Mouse (Mus musculus) adrenal gland, postnatal 14 days (tissue): Measurements from ENCODE around the gene Arhgap30. TPM values are rescaled to one million over a fixed set of nuclear protein-coding genes. Genes with fewer than 3 reads are reported as not detected.

Source experiments
- DNase-seq: peaks from one replicate; pipeline ENCODE4 v3.0.0; 2021; ENCODE audit warnings: mixed read lengths
- long read RNA-seq, 2 experiments: library from polyadenylated mRNA; stranded (forward); transcript quantifications; one replicate each; pipeline ENCODE4 v2.0.0; 2021
- total RNA-seq: library from RNA; stranded (reverse); gene quantifications from 2 replicates; pipeline ENCODE4 v1.2.3, GENCODE M21; 2021

Arhgap30 gene
- 3.4 and 13.3 TPM in 2 replicates for total RNA-seq
- long read RNA-seq, experiment 1, partial matches to known transcripts, result 0 of 2 reads
- long read RNA-seq, experiment 1, other reads (novel, unspliced or antisense), result 2 of 2 reads
- long read RNA-seq, experiment 2, partial matches to known transcripts, result 1 of 1 reads
- long read RNA-seq, experiment 2, other reads (novel, unspliced or antisense), result 0 of 1 reads

DNA sequence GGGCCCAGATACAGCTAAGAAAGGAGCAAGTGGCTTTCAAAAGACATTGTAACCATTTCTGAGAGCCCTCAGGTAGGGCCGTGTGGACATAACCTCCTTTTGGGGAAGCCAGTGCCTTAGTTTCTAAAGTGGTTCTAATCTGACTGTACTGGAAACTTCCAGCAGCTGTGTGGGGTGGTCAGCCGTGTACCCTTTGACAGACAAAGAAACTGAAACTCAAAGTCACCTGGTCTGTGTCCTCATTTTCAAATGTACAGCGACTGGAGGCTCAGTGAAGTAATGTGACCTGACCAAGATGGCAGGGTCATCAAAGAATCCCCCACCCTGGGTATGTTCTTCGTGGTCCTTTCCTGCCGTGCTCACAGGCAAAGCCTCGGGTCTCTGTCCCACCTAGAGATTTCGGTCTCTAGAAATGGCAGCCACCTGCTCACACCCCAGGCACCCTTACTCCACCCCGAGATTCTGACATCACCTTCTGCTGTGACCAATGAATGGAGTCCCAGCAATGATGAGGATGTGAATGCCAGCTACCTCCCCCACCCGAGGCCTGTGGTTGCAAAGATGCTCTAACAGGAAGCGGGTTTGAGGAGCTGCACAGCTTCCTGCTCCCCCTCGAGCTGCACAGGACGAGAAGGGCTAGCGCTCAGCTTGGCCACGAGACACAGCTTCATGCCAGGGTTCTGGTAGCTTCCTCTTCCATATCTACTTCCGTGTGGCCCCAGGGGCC is at the start of gene Arhgap30:
TSS of gene Arhgap30 (plus strand) at position 579 of the 727 bp plus-strand sequence.
- peak; percentile 53 for DNase-seq

GRCm38 (mm10) chr1:171342262-171343207 is 46.2 kb upstream of the Arhgap30 start:
- DNase-seq, result no peak

DNA sequence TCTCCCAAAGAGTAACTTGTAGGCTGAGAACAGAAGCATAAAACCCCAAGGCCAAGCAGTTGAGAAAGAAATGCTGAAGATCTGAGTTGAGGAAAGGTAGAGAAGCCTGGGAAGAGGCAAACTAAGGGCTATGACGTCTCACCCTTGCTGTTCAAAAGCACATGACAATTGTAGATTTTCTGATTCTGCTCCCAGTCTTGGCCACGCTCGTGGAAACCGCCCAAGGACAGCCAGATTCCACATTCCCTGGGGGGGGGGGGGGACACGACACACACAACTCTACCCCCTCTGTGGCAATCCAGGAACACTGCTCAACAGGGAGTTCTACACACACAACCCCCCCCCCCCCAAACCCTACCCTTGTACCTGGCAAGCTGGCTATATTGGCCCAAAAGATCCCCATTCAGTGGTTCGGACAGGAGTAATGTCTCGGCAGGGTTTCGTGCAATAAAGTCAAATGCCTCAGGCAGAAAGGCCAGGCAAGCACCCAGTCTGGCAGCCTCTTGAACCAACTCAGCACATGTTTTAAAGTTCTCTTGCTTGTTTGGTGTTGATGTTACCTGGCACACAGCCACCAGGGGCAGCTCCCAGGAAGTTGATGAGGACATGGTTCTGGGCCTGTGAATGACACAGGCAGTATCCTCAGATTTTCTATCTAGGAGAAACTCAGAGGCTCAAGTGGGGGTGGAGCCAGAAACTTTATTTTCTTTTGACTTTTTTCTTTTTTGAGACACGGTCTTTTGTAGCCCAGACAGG is 44.7 kb upstream of the Arhgap30 start:
- peak; percentile 75 for DNase-seq

- no peak for DNase-seq
Observed at GRCm38 (mm10) chr1:171344715-171345114, 44.0 kb upstream of the Arhgap30 start.

- peak; percentile 97 for DNase-seq
Observed at GRCm38 (mm10) chr1:171345225-171346094, 43.3 kb upstream of the Arhgap30 start, which contains the start of the genes Nit1 and Pfdn2. TSS of gene Nit1 (minus strand) at chr1:171345646. TSS of gene Pfdn2 (plus strand) at chr1:171345670.

GRCm38 (mm10) chr1:171346095-171346450 is 42.7 kb upstream of the Arhgap30 start:
- DNase-seq, result no peak

DNA sequence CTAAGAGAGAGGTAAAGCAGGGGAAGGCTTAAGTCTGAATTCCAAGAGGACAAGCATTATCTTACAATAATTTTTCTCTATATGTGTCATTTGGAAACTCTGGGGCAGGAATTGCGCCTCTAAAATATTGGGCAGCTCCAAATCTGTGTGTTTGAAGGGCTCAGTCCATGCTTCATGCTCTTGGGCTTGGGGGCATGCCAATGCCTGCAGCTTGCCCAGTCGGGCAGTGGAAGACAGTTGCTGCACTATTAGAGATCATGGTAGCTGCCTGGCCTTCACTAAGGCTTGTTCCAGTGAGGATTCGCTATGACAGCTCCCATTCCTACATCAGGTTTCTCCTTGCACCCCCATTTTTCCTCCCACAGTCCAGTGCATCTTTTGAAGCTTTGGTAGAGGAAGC is 40.1 kb upstream of the Arhgap30 start:
- peak; percentile 31 for DNase-seq

GRCm38 (mm10) chr1:171349210-171349609 is 39.5 kb upstream of the Arhgap30 start:
- DNase-seq, result no peak

DNA sequence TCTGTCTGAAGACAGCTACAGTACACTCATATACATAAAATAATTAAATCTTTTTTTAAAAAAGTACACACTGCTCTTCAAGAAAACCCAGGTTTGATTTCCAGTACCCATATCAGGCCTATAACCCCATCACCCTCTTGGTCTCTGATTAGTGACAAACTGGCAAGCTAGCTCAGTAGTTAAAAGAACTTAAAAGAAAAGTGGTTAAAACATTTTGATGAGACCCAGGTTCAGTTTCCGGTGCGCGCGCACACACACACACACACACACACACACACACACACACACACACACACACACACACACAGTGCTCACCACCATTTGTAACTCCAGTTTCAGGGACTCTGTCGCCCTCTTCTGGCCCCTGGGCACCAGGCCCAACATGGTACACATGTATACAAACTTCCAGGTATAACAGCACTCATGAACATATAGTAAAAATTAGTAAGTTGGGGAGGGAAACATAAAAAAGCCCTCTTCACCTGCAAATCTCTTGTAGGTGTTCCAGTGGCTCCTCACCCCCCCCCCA is 32.9 kb upstream of the Arhgap30 start:
- DNase-seq, result peak; percentile 48

DNA sequence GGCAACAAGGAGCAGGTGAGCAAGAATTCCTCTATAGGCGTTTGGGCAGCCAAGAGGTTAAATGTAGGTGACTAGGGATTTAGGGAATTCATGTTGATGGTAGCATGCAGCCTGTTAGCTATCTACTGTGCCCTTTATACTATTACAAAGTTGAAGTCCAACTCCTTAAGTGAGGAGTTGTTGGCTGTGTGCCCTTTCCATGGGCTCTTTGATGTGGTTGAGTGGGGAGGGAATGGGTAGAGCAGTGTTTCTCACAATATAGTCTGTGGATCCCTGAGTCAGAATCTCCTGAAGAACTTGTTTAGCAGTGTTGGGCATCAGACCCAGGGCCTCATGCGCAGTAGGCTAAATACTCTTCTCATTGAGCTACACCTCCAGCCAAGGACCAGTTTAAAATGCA is 31.9 kb upstream of the Arhgap30 start:
- DNase-seq, result no peak

DNA sequence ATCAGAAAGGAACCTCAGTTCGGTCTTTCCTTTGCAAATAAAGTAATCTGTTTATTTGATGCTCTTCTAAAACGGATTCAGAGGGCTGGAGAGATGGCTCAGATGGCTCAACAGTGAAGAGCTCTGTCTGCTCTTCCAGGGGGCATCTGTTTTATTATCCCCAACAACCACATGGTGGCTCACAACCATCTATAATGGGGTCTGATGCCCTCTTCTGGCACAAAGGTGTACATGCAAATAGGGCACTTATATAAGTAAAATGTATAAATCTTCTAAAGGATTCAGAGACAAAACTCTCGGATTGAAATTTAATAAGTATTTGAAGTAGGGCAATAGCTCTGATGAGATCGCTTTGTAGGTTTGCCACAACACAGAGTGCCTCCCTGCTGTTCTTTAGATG is 30.3 kb upstream of the Arhgap30 start:
- DNase-seq, result peak; percentile 45

DNA sequence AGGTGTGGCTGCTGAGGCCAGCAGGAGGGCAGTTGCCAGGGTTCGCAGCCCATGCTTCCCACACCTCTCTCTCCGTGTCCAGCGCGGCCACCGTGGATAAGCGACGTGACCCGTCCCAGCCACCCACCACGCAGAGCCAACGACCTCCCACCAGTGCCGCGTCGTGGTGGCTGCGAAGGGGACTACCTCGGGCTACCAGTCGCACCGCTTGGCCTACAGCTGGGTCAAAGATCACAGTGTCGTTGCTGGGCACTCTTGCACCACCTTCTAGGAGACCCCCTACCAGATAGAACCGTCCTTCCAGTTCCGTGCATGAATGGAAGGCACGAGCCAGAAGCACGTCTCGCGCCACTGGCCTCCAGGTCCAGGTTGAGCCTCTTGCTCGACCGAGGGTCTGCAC is 28.5 kb upstream of the Arhgap30 start:
- peak; percentile 59 for DNase-seq

DNA sequence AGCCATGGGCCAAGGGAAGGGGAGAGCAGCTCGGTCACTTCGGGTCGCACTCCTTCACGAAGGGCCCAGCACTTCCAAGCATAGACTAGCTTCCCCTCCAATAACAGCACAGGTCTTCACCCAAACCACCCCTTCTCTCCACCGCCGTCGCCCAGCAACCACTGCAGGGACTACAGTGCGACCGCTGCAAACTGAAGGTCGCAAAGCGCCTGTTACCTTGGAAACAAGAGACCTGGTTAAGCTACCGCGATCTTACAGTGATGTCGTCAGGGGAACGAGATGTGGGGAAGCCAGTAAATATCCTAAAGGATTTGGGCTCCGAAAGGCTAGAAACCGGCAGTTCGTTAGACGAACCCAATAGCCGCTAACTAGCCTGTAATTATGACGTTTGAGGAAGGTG is 28.1 kb upstream of the Arhgap30 start, which contains the start of gene Klhdc9:
TSS of gene Klhdc9 (minus strand) at position 143 of the 400 bp plus-strand sequence.
- peak; percentile 97 for DNase-seq

- DNase-seq, result peak; percentile 82
Observed at GRCm38 (mm10) chr1:171361106-171362103, 27.3 kb upstream of the Arhgap30 start.

GRCm38 (mm10) chr1:171365934-171366333 is 22.8 kb upstream of the Arhgap30 start:
- DNase-seq, result no peak

DNA sequence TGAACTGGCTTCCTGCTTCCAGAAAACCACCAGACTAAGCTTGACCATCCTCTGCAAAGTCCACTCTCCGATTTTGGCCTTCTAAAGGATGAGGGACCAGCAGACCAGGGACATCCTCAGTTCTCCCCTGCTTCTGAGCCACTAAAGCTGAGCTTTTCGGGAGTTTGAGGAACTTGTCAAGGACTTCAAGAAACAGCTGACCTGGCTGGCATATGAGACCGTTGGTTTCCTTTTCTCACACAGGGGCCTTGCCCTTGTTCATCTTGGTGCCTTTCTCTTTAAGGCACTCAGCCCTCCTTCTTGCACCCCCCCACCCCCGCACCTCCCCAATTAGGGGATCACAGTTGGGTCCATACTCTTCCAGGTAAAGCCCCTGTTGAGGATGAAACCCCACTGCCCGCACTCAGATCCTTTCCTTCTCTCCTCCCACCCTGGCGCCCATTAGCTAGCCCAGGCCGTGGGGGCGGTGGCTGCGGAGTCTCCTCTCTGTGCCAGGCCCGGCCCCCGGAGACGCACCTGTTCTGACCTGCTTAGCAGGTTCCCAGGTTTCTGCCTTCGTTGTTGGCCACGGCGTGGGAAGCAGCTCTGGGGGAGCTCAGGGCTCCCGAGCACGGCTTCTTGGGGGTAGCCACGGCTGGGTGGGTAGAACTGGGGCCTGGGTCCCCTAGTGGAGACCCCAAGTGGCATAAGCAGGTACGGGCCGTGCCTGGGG is 18.8 kb upstream of the Arhgap30 start, which contains the start of gene Nectin4:
TSS of gene Nectin4 (plus strand) at position 255 of the 712 bp plus-strand sequence.
- DNase-seq, result no peak

GRCm38 (mm10) chr1:171372880-171373279 is 15.9 kb upstream of the Arhgap30 start:
- no peak for DNase-seq

DNA sequence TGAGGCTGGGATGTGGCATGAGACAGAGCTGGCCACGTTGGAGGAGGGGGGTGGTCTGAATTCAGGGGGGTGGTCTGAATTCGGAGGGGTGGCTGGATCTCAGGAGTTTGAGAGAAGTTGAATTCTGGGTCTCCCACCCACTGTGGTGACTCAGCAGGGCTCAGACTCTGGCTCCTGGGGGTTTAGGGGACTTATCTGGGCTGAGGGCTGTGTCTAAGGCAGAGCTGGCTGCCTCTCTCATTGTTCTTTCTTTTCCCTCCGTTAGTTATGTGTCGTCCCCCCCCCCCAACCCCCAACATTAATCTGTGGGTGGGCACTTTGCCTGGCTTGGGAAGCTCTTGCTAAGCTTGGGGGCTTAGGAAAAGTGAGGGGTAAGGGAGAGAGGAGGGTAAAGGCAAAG is 14.8 kb upstream of the Arhgap30 start:
- DNase-seq, result no peak
